Comparison of ENCODE assay signal across 12 mouse cellular contexts in genomic region chr10:13686127-13686526, GRCm38 (mm10).
DNase-seq lines count a peak whose midpoint lies in the region; ATAC-seq lines count a peak whose summit lies in the region.
"Had no signal": no experiment of that assay in that cellular context is flagged by ENCODE, and none has a peak within 500 bp of the region (broad histone marks: within the 10 kb centered on the region; RNA-seq: fewer than 3 reads in every experiment).

No protein-coding gene starts in this region.

- H3K4me1 ChIP-seq in heart, embryonic 15.5 days (replicated peaks): peaks cover 13% of the 10 kb centered on the region; the same call in 1 of the 2 replicates
- peaks cover 5% of the 10 kb centered on the region; the same call in 1 of the 2 replicates for H3K4me1 ChIP-seq in forebrain, embryonic 10.5 days

- 0 out of 2 replicates have a peak overlapping the region, but pooled peaks have one; percentile 11 for H3K27ac ChIP-seq in heart, embryonic 15.5 days
- no peak overlapping the region for H3K27ac ChIP-seq in forebrain, embryonic 10.5 days
- H3K27ac ChIP-seq: embryonic facial prominence, embryonic 15.5 days; neural tube, embryonic 13.5 days had no signal

- ATAC-seq in heart, embryonic 15.5 days (replicated peaks; ENCODE audit: insufficient number of reproducible peaks, insufficient read depth, low FRiP score, low read depth): 0 out of 2 replicates have a peak, but pooled peaks have one; percentile 39
- ATAC-seq: lung, postnatal 0 days; Patski had no signal

- no peaks in the 10 kb centered on the region for H3K9me3 ChIP-seq in heart, embryonic 15.5 days (replicated peaks)
- H3K9me3 ChIP-seq in forebrain, embryonic 10.5 days: no peaks in the 10 kb centered on the region
- H3K9me3 ChIP-seq: embryonic facial prominence, embryonic 15.5 days; neural tube, embryonic 13.5 days had no signal

- H3K4me3 ChIP-seq in heart, embryonic 15.5 days: no peak overlapping the region
- no peak overlapping the region for H3K4me3 ChIP-seq in forebrain, embryonic 10.5 days
- H3K4me3 ChIP-seq: embryonic facial prominence, embryonic 15.5 days; neural tube, embryonic 13.5 days had no signal

- 23% methylated on average over 5 of the region's 5 CpGs for WGBS in heart, embryonic 15.5 days
- WGBS in forebrain, embryonic 10.5 days: 89% methylated on average over 5 of the region's 5 CpGs

- no peak overlapping the region for H3K4me2 ChIP-seq in heart, embryonic 15.5 days
- H3K4me2 ChIP-seq: embryonic facial prominence, embryonic 15.5 days; neural tube, embryonic 13.5 days had no signal

- no peaks in the 10 kb centered on the region for H3K27me3 ChIP-seq in heart, embryonic 15.5 days
- H3K27me3 ChIP-seq in forebrain, embryonic 10.5 days (ENCODE audit: poor library complexity, severe bottlenecking): no peaks in the 10 kb centered on the region
- H3K27me3 ChIP-seq: embryonic facial prominence, embryonic 15.5 days; neural tube, embryonic 13.5 days; Patski had no signal

- H3K36me3 ChIP-seq in heart, embryonic 15.5 days: no peaks in the 10 kb centered on the region
- H3K36me3 ChIP-seq in forebrain, embryonic 10.5 days (replicated peaks): no peaks in the 10 kb centered on the region
- H3K36me3 ChIP-seq: embryonic facial prominence, embryonic 15.5 days; neural tube, embryonic 13.5 days had no signal

- H3K9ac ChIP-seq in heart, embryonic 15.5 days: no peak overlapping the region
- H3K9ac ChIP-seq: embryonic facial prominence, embryonic 15.5 days; neural tube, embryonic 13.5 days had no signal

- peak; percentile 5 to 10 for DNase-seq in adrenal gland, postnatal 36 days
- DNase-seq in adrenal gland, postnatal 10 days: no peak
- DNase-seq in 416B (ENCODE audit: low read depth) (peak; percentile 92), liver (peak; percentile 28)
- DNase-seq in urinary bladder, postnatal 14 days (ENCODE audit: low spot score): no peak
- DNase-seq in forebrain, embryonic 10.5 days (ENCODE audit: extremely low spot score, low spot score): no peak
- DNase-seq in adrenal gland, postnatal 4 days (ENCODE audit: low spot score in 2 of 2): no peak

Comparison
In these comparisons a context has a peak if more than half of its experiments do, and no peak if none do; other contexts are left out.
1. DNase-seq: peak in adrenal gland, postnatal 36 days (2 of 2), 416B (single experiment) and liver (single experiment); none in adrenal gland, postnatal 10 days (single experiment), urinary bladder, postnatal 14 days (single experiment), forebrain, embryonic 10.5 days (single experiment) and adrenal gland, postnatal 4 days (0 of 2).